In genomic region chr16:75926511-75926910, GRCm38 (mm10) we compare ENCODE assay signal across 25 mouse cellular contexts.
"Had no signal": no experiment of that assay in that cellular context is flagged by ENCODE, and none has a peak within 500 bp of the region (broad histone marks: within the 10 kb centered on the region; RNA-seq: fewer than 3 reads in every experiment).

No protein-coding gene starts in this region.

- H3K27me3 ChIP-seq: heart, embryonic 12.5 days; hindbrain, embryonic 12.5 days; limb, embryonic 13.5 days; limb, embryonic 15.5 days; liver, embryonic 12.5 days had no signal

- H3K9ac ChIP-seq: heart, embryonic 12.5 days; hindbrain, embryonic 12.5 days; hindbrain, embryonic 14.5 days; limb, embryonic 13.5 days; limb, embryonic 15.5 days; liver, embryonic 12.5 days; liver, embryonic 14.5 days had no signal

- H3K4me2 ChIP-seq: heart, embryonic 12.5 days; hindbrain, embryonic 12.5 days; hindbrain, embryonic 14.5 days; limb, embryonic 13.5 days; limb, embryonic 15.5 days; liver, embryonic 12.5 days had no signal

- H3K4me3 ChIP-seq: gastrocnemius, adult 2 months; heart, embryonic 10.5 days; heart, embryonic 12.5 days; hindbrain, embryonic 10.5 days; hindbrain, embryonic 12.5 days; limb, embryonic 13.5 days; limb, embryonic 15.5 days; liver, embryonic 12.5 days had no signal

- DNase-seq: gastrocnemius, adult 2 months; gastrocnemius, postnatal 10 days; gastrocnemius, postnatal 36 days; heart, adult 18-20 months; heart, postnatal 10 days; heart, postnatal 4 days; kidney, adult 18-20 months; kidney, adult 8-10 months; kidney, postnatal 10 days; kidney, postnatal 25 days; kidney, postnatal 4 days; layer of hippocampus, adult 9-11 months; layer of hippocampus, postnatal 36 days; left cerebral cortex, postnatal 4 days had no signal

- H3K27ac ChIP-seq: gastrocnemius, adult 2 months; heart, embryonic 10.5 days; hindbrain, embryonic 10.5 days; hindbrain, embryonic 12.5 days; hindbrain, embryonic 14.5 days; limb, embryonic 13.5 days; limb, embryonic 15.5 days; liver, embryonic 12.5 days; liver, embryonic 14.5 days had no signal

- H3K4me1 ChIP-seq: heart, embryonic 10.5 days; heart, embryonic 12.5 days; hindbrain, embryonic 10.5 days; hindbrain, embryonic 12.5 days; limb, embryonic 13.5 days; limb, embryonic 15.5 days; liver, embryonic 12.5 days had no signal

- ATAC-seq: hindbrain, embryonic 16.5 days; inflammation-experienced regulatory T-cells, adult 6 months; liver, embryonic 12.5 days had no signal

- H3K9me3 ChIP-seq: heart, embryonic 10.5 days; heart, embryonic 12.5 days; hindbrain, embryonic 10.5 days; hindbrain, embryonic 12.5 days; limb, embryonic 13.5 days; limb, embryonic 15.5 days; liver, embryonic 12.5 days had no signal

- H3K36me3 ChIP-seq: heart, embryonic 10.5 days; heart, embryonic 12.5 days; hindbrain, embryonic 10.5 days; hindbrain, embryonic 12.5 days; limb, embryonic 13.5 days; limb, embryonic 15.5 days; liver, embryonic 12.5 days had no signal
